Mouse (Mus musculus) lung, postnatal 0 days (tissue): Measurements from ENCODE around the gene Glis1.

ENCODE experiments used
- CTCF ChIP-seq: IDR thresholded peaks from 2 replicates; pipeline ENCODE4 v1.5.1; 2016; ENCODE audit warnings: antibody characterized with exemption, mild to moderate bottlenecking
- EP300 ChIP-seq: IDR thresholded peaks from 2 replicates; pipeline ENCODE4 v1.6.1; 2016; ENCODE audit warnings: antibody characterized with exemption, mild to moderate bottlenecking, control low read depth

- TF ChIP-seq CTCF (peak; percentile 94), EP300 (no peak)
Measured at GRCm38 (mm10) chr4:107453141-107453984, 19.0 kb downstream of the Glis1 start.
